Mouse (Mus musculus) heart, postnatal 10 days (tissue): ENCODE data around the gene Bmp7. TPM values are rescaled to one million over a fixed set of nuclear protein-coding genes. Genes with fewer than 3 reads are reported as not detected.
A peak's percentile ranks its signal among the peaks of the same experiment; 100 is the strongest.

Experiments
- DNase-seq, 2 experiments: peaks; one replicate each; pipeline ENCODE4 v3.0.0; 2021
- intact Hi-C: fragments of 180-260 bp; cut with DNase I; formaldehyde crosslinking; loops from one replicate; pipeline ENCODE4 v1.15.1; 2025
- total RNA-seq, 2 experiments: library from RNA; stranded (reverse); gene quantifications; 2 replicates each; pipeline ENCODE4 v1.2.3; 2021

The Bmp7 gene
- total RNA-seq, 2 experiments from 2014 or later, result 4.0 to 4.6 TPM

- DNase-seq, result peak in 1 of 2 experiments; percentile 13
These were observed 77.7 kb downstream of the Bmp7 start for GRCm38 (mm10) chr2:172862424-172862823.

GRCm38 (mm10) chr2:172861590-172861989, 78.5 kb downstream of the Bmp7 start:
- no peak for DNase-seq
- intact Hi-C loops, result loop anchor here (5.0 kb wide), 1 partner anchor 76 kb away; no protein-coding TSS in a partner anchor

More at GRCm38 (mm10) chr2:172862424-172862823, 77.7 kb downstream of the Bmp7 start:
- intact Hi-C loops, result loop anchor here (5.0 kb wide), 1 partner anchor 75 kb away; no protein-coding TSS in a partner anchor

- no peak for DNase-seq
- intact Hi-C loops, result loop anchor here (5.0 kb wide), 1 partner anchor 77 kb away; no protein-coding TSS in a partner anchor
These were observed 79.5 kb downstream of the Bmp7 start for GRCm38 (mm10) chr2:172860593-172860992.

GRCm38 (mm10) chr2:172860104-172860503, 80.0 kb downstream of the Bmp7 start:
- no peak for DNase-seq
- intact Hi-C loops, result loop anchor here (5.0 kb wide), 1 partner anchor 77 kb away; no protein-coding TSS in a partner anchor

- no peak for DNase-seq
- intact Hi-C loops, result no loop called here
These were observed 83.1 kb downstream of the Bmp7 start for GRCm38 (mm10) chr2:172857048-172857447.

GRCm38 (mm10) chr2:172856549-172856948, 83.6 kb downstream of the Bmp7 start:
- no peak for DNase-seq
- intact Hi-C loops, result no loop called here

GRCm38 (mm10) chr2:172854136-172854535, 86.0 kb downstream of the Bmp7 start:
- intact Hi-C loops, result no loop called here
- DNase-seq, result peak; percentile 78 to 79

GRCm38 (mm10) chr2:172851773-172852172, 88.3 kb downstream of the Bmp7 start:
- intact Hi-C loops, result no loop called here

GRCm38 (mm10) chr2:172848193-172848592, 91.9 kb downstream of the Bmp7 start:
- DNase-seq, result no peak
- intact Hi-C loops, result no loop called here

More at GRCm38 (mm10) chr2:172851773-172852172, 88.3 kb downstream of the Bmp7 start:
- DNase-seq, result no peak

GRCm38 (mm10) chr2:172846311-172846575, 93.9 kb downstream of the Bmp7 start:
- intact Hi-C loops, result no loop called here
- DNase-seq, result no peak

GRCm38 (mm10) chr2:172845536-172846310, 94.4 kb downstream of the Bmp7 start:
- no peak for DNase-seq
- intact Hi-C loops, result no loop called here

GRCm38 (mm10) chr2:172843903-172844302, 96.2 kb downstream of the Bmp7 start:
- intact Hi-C loops, result no loop called here
- no peak for DNase-seq

- intact Hi-C loops, result no loop called here
- DNase-seq, result no peak
These were observed 97.8 kb downstream of the Bmp7 start for GRCm38 (mm10) chr2:172842306-172842705.

- no peak for DNase-seq
- intact Hi-C loops, result no loop called here
These were observed 99.0 kb downstream of the Bmp7 start for GRCm38 (mm10) chr2:172840905-172841750.

GRCm38 (mm10) chr2:172839317-172839980, 100.7 kb downstream of the Bmp7 start:
- intact Hi-C loops, result no loop called here
- no peak for DNase-seq

- DNase-seq, result no peak
- intact Hi-C loops, result no loop called here
These were observed 103.6 kb downstream of the Bmp7 start for GRCm38 (mm10) chr2:172836516-172836915.

GRCm38 (mm10) chr2:172833196-172833595, 106.9 kb downstream of the Bmp7 start:
- intact Hi-C loops, result loop anchor here (2.0 kb wide), 1 partner anchor 116 kb away; no protein-coding TSS in a partner anchor

GRCm38 (mm10) chr2:172831762-172832161, 108.4 kb downstream of the Bmp7 start:
- peak; percentile 82 to 89 for DNase-seq
- intact Hi-C loops, result loop anchor here (1.0 to 2.0 kb wide), 3 partner anchors 117 to 257 kb away; no protein-coding TSS in a partner anchor

More at GRCm38 (mm10) chr2:172833196-172833595, 106.9 kb downstream of the Bmp7 start:
- DNase-seq, result peak; percentile 58 to 67

- intact Hi-C loops, result loop anchor here (1.0 to 2.0 kb wide), 2 partner anchors 165 to 258 kb away; no protein-coding TSS in a partner anchor
- DNase-seq, result peak; percentile 87 to 94
These were observed 109.0 kb downstream of the Bmp7 start for GRCm38 (mm10) chr2:172831133-172831532.

- intact Hi-C loops, result loop anchor here (5.0 kb wide), 1 partner anchor 276 kb away; no protein-coding TSS in a partner anchor
- DNase-seq, result no peak
These were observed 111.9 kb downstream of the Bmp7 start for GRCm38 (mm10) chr2:172828229-172828628.
